Mouse (Mus musculus) fibroblast of lung, adult 2 months (primary cell): ENCODE measurements at regions not wholly inside any gene's neighbourhood (a gene's known extent, or its start where the extent isn't known, plus 50 kb on each side); places are given as distances from the start of the nearest gene placed in this dataset.
"Not testable (repeated sequence)": the region's sequence is repeated elsewhere in the genome, so short reads cannot be mapped to it uniquely, and the experiment has no call there.

Source experiments
- DNase-seq: peaks from one replicate; pipeline ENCODE4 v3.0.0-alpha.2; 2011; ENCODE audit warnings: low read depth

GRCm38 (mm10) chr12:117379103-117379850 lies 137.0 kb upstream of the Rapgef5 start:
- no peak for DNase-seq

- no peak for DNase-seq
These were observed 135.4 kb upstream of the Rapgef5 start for GRCm38 (mm10) chr12:117380836-117381235.

- DNase-seq: not testable (repeated sequence)
These were observed 133.6 kb upstream of the Rapgef5 start for GRCm38 (mm10) chr12:117382727-117383126.

GRCm38 (mm10) chr12:117385072-117385666 lies 131.1 kb upstream of the Rapgef5 start:
- peak; percentile 30 for DNase-seq

- no peak for DNase-seq
These were observed 130.6 kb upstream of the Rapgef5 start for GRCm38 (mm10) chr12:117385697-117386096.

GRCm38 (mm10) chr12:117386957-117387356 lies 129.3 kb upstream of the Rapgef5 start:
- no peak for DNase-seq

GRCm38 (mm10) chr12:117389516-117390347 lies 126.5 kb upstream of the Rapgef5 start:
- no peak for DNase-seq

- no peak for DNase-seq
These were observed 118.8 kb upstream of the Rapgef5 start for GRCm38 (mm10) chr12:117397512-117397911.

GRCm38 (mm10) chr12:117403513-117404156 lies 112.6 kb upstream of the Rapgef5 start:
- peak; percentile 36 for DNase-seq

- no peak for DNase-seq
These were observed 112.0 kb upstream of the Rapgef5 start for GRCm38 (mm10) chr12:117404157-117404752.

GRCm38 (mm10) chr12:117406832-117407231 lies 109.4 kb upstream of the Rapgef5 start:
- no peak for DNase-seq

- DNase-seq: no peak
These were observed 105.7 kb upstream of the Rapgef5 start for GRCm38 (mm10) chr12:117410604-117411003.

GRCm38 (mm10) chr12:117412257-117412656 lies 104.0 kb upstream of the Rapgef5 start:
- DNase-seq: no peak

- DNase-seq: no peak
These were observed 103.3 kb upstream of the Rapgef5 start for GRCm38 (mm10) chr12:117412779-117413505.

- no peak for DNase-seq
These were observed 102.3 kb upstream of the Rapgef5 start for GRCm38 (mm10) chr12:117414020-117414419.

GRCm38 (mm10) chr12:117415146-117415545 lies 101.1 kb upstream of the Rapgef5 start:
- no peak for DNase-seq

GRCm38 (mm10) chr12:117417991-117418390 lies 98.3 kb upstream of the Rapgef5 start:
- no peak for DNase-seq

GRCm38 (mm10) chr12:117422315-117422978 lies 93.8 kb upstream of the Rapgef5 start:
- DNase-seq: no peak

- no peak for DNase-seq
These were observed 90.8 kb upstream of the Rapgef5 start for GRCm38 (mm10) chr12:117425363-117426031.

- no peak for DNase-seq
These were observed 88.8 kb upstream of the Rapgef5 start for GRCm38 (mm10) chr12:117427431-117427830.
